Mouse (Mus musculus) mouse embryonic stem cell (cell line): ENCODE data around the gene Adra1d.

Experiments
- in situ Hi-C, 2 experiments: fragments of 300-500 bp; cut with MboI; formaldehyde crosslinking; loops; 1 replicate in 1 of 2; 3 replicates in 1 of 2; pipeline ENCODE4 v1.14.3; 2019 to 2020; ENCODE audit warnings: low sequenced_read_pairs in 2 of 2, low pct_unique_long_range_greater_than_20kb in 1 of 2, mixed read lengths in 1 of 2; ENCODE audit not compliant: unreplicated experiment in 1 of 2

Gene Adra1d

DNA sequence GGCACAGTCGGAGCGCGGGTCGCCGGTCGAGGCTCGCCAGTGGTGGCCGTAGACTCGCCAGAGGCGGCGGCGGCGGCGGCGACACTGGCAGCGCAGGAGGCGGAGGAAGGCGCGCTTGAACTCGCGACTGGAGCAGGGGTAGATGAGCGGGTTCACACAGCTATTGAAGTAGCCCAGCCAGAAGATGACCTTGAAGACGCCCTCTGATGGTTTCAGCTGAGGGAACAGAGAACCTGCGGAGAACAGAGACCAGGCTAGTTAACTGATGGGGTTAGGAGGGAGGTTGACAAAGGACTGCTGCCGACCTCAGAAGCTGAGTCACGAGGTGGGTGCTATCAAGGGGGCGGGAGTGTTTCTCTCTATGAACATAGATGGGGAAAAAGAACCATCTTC is 15.8 kb downstream of the Adra1d start:
- in situ Hi-C loops, result loop anchor here (10.0 kb wide), 2 partner anchors 268 to 408 kb away; partner anchors contain the start of gene Prnd (in 1 of the 2)

DNA sequence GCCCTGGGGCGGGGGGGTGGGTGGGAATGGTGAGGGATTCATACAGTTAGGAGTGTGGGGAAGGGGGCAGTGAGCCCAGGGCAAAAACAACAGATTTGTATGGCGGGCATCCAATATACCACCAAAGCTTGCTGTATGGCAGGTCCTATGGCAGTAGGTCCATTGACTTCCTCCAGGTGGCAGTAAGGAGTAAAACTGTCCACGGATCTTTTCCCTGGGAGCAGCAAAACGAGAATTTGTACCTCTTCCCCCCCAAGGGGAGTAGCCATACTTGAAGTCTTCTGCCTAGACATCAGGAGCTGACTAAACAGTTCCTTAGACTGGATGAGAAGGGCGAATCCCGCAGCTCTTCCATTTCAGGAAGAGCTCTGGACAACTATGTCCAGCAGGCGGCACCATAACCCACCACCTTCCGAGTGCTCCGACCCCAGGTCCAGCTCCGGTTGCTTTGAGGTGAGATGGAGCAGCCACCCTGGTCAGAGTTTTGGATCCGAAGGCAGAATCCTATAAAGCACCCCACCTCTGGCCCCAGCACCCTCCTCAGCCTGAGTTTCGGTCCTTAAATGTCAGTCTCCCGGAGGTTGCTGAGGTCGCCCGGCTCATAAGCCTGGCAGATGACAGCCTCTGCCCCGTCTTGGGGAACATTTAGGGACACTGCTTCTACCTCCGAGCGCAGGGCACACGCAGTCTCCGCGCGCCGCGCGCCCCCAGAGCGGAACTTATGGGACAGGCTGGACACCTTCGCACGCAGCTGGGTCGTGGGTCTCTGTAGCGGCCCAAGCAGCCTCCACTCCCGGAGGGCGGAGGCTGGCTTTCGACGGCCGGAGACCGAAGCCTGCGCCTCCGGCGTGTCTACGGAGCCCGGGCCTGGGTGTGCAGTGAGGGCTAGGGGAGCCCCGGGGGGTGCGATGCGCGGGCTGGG is 16.4 kb downstream of the Adra1d start:
- in situ Hi-C loops, result loop anchor here (10.0 kb wide), 2 partner anchors 269 to 409 kb away; partner anchors contain the start of gene Prnd (in 1 of the 2)

DNA sequence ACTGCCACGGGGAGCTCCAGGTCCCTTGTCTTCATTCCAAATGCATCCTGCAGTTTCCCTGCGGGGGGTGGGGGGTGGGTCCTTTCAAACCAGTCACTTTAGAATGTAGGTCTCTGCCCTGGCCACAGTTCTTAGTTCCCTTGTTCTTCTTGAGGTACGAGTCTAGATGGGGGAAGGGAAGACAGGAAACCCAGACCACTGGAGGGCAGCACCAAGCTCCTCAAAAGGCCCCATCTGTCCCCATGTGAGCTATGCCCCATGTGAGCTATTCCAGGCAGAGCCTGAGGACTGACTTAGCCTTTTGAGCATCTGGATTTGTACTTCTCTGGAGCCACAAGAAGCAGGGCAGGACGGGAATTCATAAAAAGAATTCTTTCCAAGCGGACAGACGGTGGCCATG is 19.6 kb downstream of the Adra1d start:
- in situ Hi-C loops, result loop anchor here (5.0 to 10.0 kb wide), 3 partner anchors 270 to 412 kb away; partner anchors contain the start of gene Prnd (in 1 of the 2)

DNA sequence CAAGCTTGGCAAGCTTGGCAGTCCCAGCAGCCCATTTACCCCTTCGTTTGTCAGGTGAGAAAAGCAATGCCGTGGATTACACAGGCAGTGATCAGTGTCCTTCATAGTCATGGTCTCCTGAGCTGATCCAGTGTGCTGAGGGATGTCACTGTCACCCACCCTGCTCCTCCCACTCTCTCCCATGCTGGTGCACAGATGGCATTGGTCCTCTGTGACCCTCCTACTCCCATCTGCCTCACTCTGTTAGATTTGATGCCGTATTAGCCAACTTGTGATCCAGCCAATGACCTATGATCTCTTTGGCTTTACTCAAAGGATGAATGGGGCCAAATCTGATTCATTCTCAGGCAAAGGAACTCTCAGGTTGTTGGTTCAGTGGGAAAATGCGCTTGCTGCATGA is 20.4 kb downstream of the Adra1d start:
- in situ Hi-C loops, result loop anchor here (5.0 to 10.0 kb wide), 3 partner anchors 271 to 413 kb away; partner anchors contain the start of gene Prnd (in 1 of the 2)

DNA sequence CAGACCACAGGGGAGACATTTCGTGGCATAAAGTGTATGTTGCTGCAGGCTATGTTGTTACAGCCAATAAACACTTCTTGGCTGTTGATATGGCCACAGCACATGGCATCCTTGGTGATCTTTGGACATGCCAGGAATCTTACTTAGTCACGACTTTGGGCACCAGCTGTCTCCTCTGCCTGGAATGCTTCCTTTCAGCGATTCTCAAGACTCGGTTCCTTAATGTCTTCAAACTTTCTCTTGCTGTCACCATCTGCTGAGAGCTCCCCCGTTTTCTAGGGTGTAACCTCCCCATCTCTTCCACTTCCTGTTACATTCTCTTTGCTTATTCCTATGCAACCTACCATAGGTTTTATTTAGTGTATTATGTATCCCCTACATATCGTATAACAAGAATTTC is 22.3 kb downstream of the Adra1d start:
- in situ Hi-C loops, result loop anchor here (5.0 to 10.0 kb wide), 3 partner anchors 273 to 415 kb away; partner anchors contain the start of gene Prnd (in 1 of the 2)

DNA sequence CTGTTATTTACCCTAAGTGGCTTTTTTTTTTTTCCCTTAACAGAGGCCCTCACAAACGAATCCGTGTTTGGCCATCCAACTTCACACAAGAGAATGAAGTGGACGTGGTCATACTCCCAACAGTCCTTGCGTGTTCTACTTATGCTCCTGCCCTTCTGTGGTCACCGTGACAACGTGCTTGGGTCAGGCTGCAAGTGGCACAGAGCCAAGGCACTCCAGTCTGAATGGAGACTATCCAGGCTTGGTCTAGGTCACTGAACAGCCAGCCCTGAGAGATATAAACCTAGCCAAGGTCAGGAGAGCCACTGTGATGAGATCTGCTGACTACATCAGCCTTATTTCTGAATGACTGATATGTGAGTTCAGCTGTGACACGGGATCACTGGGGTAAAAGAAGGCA is 23.7 kb downstream of the Adra1d start:
- in situ Hi-C loops, result no loop called here

DNA sequence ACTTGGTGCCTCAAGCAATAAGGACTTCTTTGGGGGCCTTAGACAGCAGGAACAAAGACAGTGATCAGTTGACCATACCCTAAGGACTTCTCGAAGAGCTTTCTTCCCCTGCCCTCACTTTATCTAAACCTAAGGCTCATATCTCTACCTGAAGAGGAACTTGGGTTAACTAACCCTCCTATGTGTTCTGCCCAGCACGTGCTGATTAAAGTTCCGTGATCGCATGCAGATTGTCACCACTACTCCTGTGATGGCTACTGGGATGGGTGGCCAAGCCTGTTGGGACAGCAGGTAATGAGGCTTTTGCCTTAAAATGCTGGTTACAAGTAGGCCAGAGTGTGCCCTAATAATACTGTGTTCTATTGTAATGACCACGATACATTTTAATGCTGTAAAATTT is 26.9 kb downstream of the Adra1d start:
- in situ Hi-C loops, result no loop called here

DNA sequence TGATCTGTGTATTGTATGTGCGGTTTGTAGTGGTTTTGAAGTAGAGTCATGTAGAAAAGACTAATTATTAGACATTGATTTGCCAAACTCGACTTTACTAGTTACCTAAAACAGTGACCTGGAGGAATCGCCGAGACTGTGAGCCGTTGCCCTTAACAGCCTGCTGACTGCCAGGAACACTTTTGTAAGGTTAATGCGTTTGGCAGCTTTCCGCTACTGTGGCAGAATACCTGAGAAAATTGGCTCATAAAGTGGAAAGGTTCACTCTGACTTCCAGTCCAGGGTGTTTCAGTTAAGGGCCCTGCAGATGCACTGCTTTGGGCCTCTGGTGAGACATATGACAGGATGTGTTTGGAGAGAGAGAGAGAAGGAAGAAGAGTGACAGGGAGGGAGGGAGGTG is 30.8 kb downstream of the Adra1d start:
- in situ Hi-C loops, result no loop called here

DNA sequence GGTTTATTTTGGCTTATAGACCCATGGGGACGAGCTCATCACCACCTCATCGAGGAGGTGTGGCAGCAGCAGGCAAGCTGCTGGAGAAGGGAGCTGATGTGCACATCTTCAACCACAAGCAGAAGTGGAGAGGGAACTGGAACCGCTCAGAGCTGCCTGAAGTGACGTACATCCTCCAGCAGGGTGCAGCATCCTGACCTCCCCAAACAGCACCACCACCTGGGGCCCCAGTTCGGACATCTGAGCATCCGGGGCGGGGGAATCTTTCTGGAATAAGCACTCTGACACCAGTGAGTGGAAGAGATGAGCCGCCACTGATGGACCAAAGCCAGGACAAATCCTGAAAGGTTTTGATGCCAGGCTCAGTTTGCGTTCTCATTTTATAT is 31.5 kb downstream of the Adra1d start:
- in situ Hi-C loops, result no loop called here

DNA sequence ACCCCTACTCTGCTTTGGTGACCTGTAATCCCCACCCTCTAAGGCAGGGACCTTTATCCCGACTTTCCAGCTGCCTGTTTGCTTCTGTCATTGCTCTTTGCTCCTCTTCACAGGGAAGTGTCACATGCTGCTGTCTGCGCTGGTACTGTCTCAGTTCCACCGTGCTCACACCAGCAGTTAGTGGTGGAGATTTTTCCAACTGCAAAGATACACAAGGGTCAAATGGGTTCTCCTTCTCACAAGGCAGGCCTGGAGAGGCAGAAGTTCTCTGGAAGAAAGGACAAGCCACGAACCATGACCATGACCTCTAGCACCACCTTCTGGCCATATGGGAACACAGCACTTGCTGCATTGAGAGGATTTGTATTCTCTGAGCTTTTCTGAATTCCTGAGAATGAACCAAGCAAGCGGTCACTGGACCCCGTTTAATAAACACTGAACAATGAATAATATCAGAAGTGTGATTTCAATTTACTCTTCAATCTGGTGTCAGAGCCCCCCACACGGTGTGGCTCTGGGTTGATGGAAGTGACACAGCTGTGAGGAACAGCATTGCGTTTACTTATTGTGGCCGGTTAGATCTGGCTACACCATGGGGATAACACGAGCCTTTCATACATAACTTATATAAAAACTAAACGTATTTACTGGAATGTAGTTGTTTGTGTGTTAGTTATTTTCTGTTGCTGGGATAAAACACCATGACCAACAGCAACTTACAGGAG is 32.0 kb downstream of the Adra1d start:
- in situ Hi-C loops, result no loop called here

DNA sequence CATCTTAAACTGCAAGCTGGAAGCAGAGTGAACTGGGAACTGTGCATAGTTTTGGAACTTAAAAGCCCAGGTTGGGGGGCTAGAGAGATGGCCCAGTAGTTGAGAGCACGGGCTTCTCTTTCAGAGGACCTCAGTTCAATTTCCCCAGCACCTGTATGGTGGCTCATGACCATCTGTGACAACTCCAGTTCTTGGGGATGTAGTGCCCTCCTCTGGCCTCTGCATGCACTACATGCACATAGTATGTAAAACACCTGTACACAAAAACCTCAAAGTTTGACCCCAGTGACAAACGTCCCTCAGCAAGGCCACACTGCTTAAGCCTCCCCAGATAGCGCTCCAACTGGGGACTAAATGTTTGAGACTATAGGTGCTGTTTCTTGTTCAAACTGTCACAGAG is 35.0 kb downstream of the Adra1d start:
- in situ Hi-C loops, result no loop called here

DNA sequence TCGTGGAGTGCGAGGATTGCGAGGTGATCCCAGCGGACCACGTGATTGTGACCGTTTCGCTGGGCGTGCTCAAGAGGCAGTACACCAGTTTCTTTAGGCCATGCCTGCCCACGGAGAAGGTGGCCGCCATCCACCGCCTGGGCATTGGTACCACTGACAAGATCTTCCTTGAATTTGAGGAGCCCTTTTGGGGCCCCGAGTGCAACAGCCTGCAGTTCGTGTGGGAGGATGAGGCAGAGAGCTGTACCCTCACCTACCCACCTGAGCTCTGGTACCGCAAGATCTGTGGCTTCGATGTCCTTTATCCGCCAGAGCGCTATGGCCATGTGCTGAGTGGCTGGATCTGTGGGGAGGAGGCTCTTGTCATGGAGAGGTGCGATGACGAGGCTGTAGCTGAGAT is 41.3 kb downstream of the Adra1d start:
- in situ Hi-C loops, result loop anchor here in 1 of 2 experiments (5.0 to 25.0 kb wide), 2 partner anchors 98 to 458 kb away; partner anchors contain the start of gene Adam33

DNA sequence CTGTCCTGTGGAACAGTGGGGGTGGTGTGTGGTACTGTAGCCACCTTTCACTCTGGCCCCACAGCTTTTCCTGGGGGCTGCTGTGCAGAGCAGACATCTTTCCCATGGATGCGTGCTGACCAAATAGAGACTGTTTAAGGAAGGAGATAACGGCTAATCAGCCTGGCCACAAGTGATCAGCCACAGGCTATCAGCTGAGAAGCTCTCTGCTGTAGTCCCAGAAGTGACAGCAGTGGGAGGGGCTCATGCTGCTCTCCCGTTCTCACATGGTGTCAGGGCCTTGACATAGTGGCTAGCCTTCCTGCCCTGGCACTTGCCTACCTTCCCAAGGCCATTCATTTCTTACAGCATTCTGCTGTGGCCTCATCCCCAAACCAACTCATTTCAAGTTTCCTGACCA is 43.3 kb downstream of the Adra1d start:
- in situ Hi-C loops, result loop anchor here in 1 of 2 experiments (25.0 kb wide), 1 partner anchor 456 kb away; the partner anchor contains the start of gene Adam33

DNA sequence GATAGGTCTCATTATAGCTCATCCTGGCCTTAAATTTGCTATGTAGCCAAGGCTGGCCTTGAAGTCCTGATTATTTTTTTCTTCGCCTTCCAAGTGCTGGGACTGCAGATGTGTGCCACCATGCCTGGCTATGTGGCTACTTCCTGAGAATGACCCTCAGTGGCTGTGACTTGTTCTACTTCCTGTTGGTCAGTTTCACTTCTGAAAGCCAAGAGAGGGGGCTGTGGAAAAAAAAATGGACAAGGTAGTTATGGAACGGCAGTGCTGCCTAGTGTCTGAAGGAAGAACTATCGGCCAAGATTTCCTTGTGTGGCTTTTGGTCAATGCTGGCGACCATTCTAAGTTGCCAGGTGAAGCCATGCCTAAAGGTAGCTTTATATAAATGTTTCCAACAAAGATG is 44.5 kb downstream of the Adra1d start:
- in situ Hi-C loops, result loop anchor here in 1 of 2 experiments (25.0 kb wide), 1 partner anchor 455 kb away; the partner anchor contains the start of gene Adam33

DNA sequence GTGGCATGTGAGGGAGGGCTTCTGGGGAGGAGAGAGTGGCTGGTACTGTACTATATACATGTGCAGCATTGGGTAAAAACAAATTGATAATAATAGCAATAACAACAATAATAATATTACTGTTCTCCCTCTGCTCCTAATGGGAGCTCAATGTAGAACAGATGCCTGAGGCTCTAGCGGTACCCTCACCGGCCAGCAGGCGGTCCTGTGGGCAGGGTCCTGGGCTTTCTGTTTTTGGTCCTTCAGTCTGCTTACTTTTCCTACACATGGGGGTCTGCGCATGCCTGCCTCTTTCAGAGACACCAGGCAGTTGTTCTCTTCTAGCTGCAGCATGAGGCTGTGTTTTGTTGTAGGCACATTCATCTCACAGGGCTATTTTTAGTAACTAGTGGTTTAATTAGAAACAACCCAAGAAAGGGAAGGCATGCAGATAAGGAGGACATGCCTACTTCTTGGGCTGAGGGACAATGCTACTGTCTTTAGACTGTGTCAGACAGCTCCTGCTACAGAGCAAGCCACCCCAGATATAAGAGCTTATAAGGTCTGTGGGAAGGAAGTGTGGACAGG is 47.9 kb downstream of the Adra1d start:
- in situ Hi-C loops, result loop anchor here in 1 of 2 experiments (25.0 kb wide), 1 partner anchor 452 kb away; the partner anchor contains the start of gene Adam33

DNA sequence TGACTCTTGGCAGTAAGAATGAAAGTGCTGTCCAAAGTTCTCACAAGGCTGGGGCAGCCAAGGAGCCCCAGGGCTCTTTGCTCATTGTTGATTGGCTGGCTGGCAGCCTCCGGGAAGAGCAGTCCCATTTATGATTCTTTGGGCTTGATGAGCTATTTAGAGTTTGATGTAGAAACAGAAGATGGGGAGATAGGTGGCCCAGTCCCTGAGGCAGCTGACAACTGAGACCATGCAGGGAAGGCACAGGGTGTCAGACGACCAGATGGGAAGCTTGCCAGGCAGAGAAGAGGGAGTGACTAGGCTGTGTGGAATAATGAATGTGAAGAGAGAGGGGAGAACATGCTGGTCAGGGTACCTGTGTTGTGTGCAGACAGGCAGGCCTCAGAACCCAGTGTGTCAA is 48.6 kb downstream of the Adra1d start:
- in situ Hi-C loops, result loop anchor here in 1 of 2 experiments (25.0 kb wide), 1 partner anchor 451 kb away; the partner anchor contains the start of gene Adam33

DNA sequence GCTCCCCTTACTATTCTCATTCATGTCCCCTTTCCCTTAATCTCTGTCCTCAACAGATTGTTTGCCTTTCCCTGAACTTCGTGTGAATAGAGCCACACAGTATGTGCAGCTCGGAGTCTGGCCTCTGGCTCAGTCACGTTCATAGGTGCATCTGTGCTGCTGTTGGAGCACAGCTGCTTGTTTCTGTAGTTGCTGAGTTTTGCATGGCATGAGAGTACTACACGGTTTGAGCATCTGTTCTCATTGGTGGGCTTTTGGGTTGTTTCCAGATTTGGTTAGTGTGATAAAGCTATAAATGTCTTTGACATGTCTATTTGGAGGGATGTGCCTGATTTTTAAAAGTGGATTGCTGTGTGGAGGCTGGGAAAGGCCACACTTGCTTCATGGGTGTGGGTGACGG is 51.6 kb downstream of the Adra1d start:
- in situ Hi-C loops, result loop anchor here in 1 of 2 experiments (25.0 kb wide), 1 partner anchor 448 kb away; the partner anchor contains the start of gene Adam33

DNA sequence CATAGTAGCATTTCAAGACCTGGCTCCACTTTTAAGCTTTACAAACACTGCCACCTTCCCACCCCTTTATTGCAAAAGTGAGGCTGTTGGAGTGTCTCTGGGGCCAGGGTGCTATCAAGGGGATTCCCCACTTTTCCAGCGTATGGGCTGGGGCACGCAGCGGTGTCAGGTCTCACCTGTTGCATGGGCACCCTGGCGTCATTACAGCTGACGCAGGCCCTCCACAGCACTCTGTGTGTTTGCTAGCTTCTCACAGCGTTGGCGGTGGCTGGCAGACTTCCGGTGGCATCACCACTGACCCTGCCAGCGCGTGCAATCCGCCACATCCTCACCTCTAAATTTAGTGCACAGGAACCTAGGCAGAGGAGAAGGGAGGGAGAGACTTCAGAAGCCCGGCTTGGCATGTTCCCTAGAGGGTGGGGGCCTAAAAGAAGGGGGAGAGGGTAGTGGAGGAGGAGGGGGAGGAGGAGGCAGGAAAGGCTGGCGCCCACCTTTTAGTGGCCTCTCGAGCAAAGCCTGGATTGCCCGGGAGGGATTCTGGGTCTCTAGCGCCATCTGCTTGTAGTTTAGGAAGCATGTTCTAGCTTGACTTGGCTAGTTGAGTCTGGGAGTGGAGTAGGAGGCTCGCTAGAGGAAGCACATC is 52.3 kb downstream of the Adra1d start:
- in situ Hi-C loops, result loop anchor here in 1 of 2 experiments (25.0 kb wide), 1 partner anchor 447 kb away; the partner anchor contains the start of gene Adam33
